Mouse (Mus musculus) gastrocnemius, adult 8-10 months (tissue): ENCODE results near the gene Atp5d. TPM values are rescaled to one million over a fixed set of nuclear protein-coding genes. Genes with fewer than 3 reads are reported as not detected.

Experiments
- DNase-seq, 2 experiments: peaks; one replicate each; pipeline ENCODE4 v3.0.0; 2022; ENCODE audit warnings: low spot score in 2 of 2
- total RNA-seq, 4 experiments: library from RNA; stranded (reverse); gene quantifications; 2 replicates each; pipeline ENCODE4 v1.2.4; 2022

The Atp5d gene
- total RNA-seq, 4 experiments from 2014 or later, result 525 to 571 (median 544) TPM

DNA sequence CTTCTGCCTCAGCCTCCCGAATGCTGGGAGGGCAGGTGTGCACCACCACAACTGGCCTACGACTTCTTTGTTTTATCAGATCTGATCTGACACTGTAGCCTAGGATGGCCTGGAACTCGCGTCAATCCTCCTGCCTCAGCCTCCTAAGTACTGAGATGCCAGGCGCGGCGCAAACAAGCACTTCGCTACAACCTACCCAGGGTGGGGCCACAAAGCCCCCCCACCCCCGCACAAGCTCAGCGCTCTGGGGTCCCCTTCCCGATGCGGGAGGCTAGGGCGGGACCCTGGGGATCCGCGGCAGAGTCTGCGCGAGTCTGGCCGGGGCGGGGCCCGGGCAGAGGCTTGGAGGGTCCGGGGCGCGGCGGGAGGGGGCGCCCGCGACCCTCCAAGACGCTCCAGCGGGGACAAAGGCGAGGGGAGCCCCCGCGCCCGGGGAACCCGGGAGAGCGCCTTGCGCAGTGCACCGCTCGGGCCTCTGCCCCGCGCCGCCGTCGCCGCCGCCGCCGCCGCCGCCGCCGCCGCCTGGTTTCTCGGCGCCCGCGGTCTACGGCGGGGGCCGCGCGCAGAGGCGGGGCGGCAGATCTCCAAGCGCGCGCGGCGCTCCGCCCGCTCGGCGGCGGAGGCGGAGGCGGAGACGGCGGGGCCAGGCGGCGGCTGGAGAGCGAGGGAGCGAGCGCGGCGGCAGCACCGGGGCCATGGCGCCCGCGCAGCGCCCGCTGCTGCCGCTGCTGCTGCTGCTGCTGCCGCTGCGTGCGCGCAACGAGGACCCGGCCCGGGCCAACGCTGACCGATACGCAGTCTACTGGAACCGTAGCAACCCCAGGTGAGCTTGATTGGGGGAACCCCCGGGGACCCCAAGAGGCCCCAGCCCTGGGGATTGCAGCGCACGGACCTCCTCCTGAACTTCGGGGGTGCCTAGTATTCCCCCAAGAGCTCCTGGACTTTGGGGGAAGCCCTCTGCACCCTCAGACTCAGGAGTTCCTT is 40.9 kb downstream of the Atp5d start, which contains the start of gene Efna2:
Gene Efna2, plus strand, starts transcription at position 415 of the 984 bp plus-strand sequence.
- DNase-seq, result no peak

DNA sequence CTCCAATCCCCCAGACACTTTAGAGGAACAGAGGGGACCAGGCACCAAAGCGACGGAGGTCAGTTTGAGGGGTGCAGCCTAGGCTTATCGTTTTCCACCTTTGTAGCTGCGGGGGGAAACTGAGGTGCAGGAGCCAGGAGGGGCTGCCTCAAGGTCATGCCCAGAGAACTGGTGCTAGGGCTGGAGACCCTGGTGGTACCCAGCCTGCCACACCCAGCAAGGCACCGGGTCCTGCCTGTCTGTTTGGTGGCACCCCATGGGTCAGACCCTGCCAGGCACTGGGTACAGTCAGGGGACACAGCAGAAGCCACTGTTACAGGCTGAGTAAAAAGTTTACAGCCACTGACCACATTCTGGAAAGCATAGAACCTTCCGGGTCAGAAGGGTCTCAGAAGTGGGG is 41.9 kb downstream of the Atp5d start:
- DNase-seq, result no peak

DNA sequence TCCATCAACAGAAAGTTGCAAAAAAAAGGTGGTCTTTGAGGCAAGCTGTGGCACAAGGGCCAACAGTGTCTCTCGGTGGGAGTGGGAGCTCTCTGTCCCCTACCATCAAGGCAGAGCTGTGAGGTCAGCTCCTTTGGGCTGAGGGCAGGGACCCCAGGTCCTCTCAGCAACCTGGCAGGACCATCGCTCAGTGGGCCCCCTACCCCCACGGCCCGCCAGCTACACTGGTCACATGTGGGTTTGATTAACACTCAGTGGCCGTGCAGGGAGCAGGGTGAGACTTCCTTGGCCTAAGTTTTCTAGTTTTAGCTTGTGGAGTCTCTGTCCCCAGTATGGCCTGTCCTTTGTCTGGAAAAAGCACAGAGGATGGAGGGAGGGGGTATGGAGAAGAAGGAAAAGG is 42.4 kb downstream of the Atp5d start:
- DNase-seq, result no peak

DNA sequence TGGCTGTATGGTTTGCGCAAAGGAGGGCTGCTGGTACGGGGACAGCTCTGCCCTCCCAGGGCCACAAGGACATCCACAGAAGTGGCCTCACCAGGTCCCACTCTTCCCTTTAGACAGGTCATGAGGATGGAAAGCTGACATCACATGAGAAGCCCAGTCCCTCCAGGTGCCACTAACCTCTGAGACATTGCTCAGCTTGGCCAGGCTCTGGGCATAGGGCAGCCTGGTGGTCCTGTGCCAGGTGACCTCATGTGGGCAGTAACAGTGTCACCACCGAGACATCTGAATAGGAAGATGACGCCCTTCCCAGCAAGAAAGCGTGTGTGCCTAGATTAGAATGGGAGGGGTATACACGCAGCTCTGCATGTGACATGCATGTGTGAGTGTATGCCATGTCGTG is 44.1 kb downstream of the Atp5d start:
- DNase-seq, result no peak

DNA sequence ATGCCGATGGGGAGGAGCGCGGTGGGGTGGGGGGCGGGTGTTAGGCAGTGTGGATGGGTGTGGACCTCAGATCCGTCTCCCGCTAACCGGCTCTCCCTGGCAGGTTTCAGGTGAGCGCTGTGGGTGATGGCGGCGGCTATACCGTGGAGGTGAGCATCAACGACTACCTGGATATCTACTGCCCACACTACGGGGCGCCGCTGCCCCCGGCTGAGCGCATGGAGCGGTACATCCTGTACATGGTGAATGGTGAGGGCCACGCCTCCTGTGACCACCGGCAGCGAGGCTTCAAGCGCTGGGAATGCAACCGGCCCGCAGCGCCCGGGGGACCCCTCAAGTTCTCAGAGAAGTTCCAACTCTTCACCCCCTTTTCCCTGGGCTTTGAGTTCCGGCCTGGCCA is 48.2 kb downstream of the Atp5d start:
- no peak for DNase-seq

DNA sequence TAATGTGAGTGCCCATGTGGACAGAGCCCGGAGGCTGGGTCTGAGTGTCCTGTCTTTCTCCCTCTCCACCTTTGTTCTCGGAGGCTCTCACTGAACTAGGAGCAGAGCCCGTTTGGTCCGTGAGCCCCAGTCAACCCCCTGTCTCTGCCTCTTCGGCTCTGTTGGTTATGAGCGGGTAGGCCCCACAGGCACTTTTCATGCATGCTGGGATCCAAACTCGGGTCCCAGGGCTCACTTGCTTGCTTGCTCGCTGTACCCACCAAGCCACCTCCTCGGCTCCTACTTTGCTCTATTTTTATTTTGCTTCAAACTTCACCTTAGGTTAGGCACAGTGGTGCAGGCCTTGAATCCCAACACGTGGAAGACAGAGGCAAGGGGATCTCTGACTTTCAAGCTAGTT is 49.3 kb downstream of the Atp5d start:
- no peak for DNase-seq

DNA sequence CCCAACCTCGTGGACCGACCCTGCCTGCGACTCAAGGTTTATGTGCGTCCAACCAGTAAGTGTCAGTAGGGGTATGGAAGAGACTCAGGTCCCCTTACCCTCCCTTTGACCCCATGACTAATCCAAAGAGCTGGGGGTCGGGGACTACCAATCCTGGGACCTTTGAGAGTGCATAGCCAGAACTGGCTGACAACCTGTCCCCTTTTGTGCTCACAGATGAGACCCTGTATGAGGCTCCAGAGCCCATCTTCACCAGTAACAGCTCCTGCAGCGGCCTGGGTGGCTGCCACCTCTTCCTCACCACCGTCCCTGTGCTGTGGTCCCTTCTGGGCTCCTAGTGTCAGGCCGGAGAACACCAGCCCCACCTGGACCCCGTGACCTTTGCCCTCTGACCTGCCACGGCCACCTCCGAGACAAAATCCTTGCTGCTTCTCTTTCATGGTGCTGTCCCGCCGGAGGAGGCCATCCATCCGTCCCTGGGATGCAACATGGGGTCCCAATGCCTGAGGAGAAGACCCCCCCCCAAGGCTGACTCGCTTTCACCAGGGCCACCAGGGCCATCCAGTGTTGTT is 50.1 kb downstream of the Atp5d start:
- DNase-seq, result no peak

DNA sequence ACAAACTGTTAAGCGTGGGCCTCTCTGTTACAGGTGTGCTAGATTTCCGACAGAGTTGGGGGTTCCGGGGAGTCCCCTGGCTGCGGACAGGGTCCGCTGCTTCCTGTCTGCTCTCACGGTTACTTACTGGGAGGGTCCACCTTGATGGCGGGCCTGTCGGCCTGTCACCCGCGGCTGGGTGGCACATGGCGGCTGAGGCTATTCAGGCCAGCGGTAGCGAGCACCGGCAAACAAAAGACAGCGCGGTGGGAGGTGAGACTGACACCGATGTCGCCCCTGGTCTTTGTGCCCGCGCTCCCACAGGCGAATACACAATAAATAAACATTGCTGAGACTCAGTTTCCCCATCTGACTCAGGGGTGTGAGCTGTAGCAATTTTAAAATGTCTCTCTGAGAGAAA is 51.6 kb downstream of the Atp5d start:
- no peak for DNase-seq

DNA sequence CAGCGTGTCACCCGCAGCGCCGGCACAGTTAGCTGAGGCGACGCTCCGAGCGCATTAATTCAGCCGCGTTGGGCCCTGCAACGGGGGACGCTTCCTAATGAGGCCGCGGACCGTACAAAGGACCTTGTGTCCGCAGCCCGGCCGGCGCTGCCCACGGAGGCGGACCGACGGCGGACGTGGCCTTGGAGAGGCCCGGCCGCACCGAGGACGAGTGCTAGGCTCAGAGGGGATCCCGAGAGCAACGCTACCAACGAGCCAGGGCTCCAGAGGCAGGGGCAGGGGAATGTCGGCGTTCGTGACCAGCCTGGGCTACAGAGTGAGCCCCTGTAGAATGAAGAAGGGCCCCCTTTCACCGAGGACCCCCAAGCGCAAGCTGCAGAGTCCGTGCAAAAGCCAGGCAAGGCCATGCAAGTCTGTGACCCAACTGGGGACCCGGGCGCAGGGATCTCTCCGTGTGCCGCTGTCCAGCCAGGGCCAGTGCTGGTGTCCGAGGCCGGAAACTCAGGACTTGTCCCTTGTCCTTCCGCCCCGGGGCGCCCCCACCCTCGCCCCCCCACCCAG is 52.1 kb downstream of the Atp5d start:
- DNase-seq, result no peak

DNA sequence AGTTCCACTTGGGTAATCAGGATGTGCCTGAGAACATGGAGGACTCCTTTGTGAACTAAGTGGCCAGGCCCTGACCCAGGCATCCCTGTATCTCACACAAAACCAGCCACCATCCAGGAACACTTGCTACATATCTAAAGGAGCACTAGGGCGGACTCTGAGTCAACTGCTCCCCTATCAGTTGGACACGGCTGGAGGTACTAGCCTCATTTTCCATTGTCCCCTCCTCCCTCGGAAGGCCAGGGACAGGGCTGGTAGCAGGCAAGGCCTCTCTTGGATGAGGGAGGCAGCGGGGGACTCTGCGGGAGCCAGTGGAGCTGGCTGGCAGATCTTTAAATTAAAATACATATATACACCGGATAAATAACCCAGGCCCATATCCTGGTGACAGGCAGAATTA is 55.5 kb downstream of the Atp5d start:
- DNase-seq, result no peak

DNA sequence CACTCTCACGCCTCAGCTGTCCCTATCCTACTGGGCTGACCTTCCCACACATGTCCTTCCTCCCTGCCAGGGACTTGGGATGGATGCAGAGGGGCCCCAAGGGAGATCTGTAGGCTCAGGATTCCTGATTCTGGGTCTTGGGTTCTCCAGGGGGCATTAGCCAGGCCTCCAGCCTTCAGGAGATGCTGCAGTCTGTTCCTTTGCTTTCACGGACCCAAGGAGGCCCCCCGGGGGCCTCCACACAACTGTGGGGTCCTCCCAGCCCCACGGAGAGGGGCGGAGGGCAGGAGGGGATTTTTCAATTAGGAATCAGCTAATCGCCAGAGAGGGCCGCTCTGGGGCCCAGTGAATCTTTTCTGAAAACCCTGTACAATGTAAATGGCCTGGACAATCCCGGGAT is 56.0 kb downstream of the Atp5d start:
- no peak for DNase-seq

Other genes with a start within 250 kb of the Atp5d start
- 100 to 1,000 TPM in 1 of 4 experiments, 10 to 100 TPM in 3; 10.7 to 257 (median 39.5) TPM for gene Cfd, start 247.8 kb upstream of the Atp5d start, total RNA-seq
- 10 to 100 TPM; 30.8 to 37.1 (median 32.9) TPM for gene Med16, start 229.7 kb upstream of the Atp5d start, total RNA-seq
- gene Gm26602, start 227.8 kb upstream of the Atp5d start, total RNA-seq, result not detected
- gene Kiss1r, start 221.7 kb upstream of the Atp5d start, total RNA-seq, result under 1 TPM; 0.13 to 0.36 (median 0.22) TPM
- 100 to 1,000 TPM; 124 to 137 (median 129) TPM for gene R3hdm4, start 217.4 kb upstream of the Atp5d start, total RNA-seq
- gene Arid3a, start 211.6 kb upstream of the Atp5d start, total RNA-seq, result 1 to 10 TPM; 1.5 to 2.3 (median 2.1) TPM
- gene Wdr18, start 178.5 kb upstream of the Atp5d start, total RNA-seq, result 10 to 100 TPM; 20.1 to 26.7 (median 23.0) TPM
- under 1 TPM; 0.13 to 0.52 (median 0.36) TPM for gene Grin3b, start 167.9 kb upstream of the Atp5d start, total RNA-seq
- 10 to 100 TPM; 67.9 to 81.4 (median 74.4) TPM for gene Tmem259, start 154.3 kb upstream of the Atp5d start, total RNA-seq
- gene Cnn2, start 150.0 kb upstream of the Atp5d start, total RNA-seq, result 1 to 10 TPM; 2.7 to 5.3 (median 4.3) TPM
- gene Abca7, start 142.1 kb upstream of the Atp5d start, total RNA-seq, result 1 to 10 TPM; 7.3 to 8.6 (median 8.1) TPM
- gene Arhgap45, start 122.0 kb upstream of the Atp5d start, total RNA-seq, result 1 to 10 TPM in 2 of 4 experiments, under 1 TPM in 2; 0.48 to 1.3 (median 0.84) TPM
- gene Polr2e, start 98.8 kb upstream of the Atp5d start, total RNA-seq, result 10 to 100 TPM; 38.3 to 47.6 (median 39.7) TPM
- 100 to 1,000 TPM; 510 to 613 (median 541) TPM for gene Gpx4, start 91.5 kb upstream of the Atp5d start, total RNA-seq
- gene Sbno2, start 33.1 kb upstream of the Atp5d start, total RNA-seq, result 1 to 10 TPM; 4.8 to 5.7 (median 5.3) TPM
- 100 to 1,000 TPM; 157 to 173 (median 162) TPM for gene Stk11, start 22.8 kb upstream of the Atp5d start, total RNA-seq
- gene Cbarp, start 2.2 kb downstream of the Atp5d start, total RNA-seq, result 1 to 10 TPM; 1.9 to 4.0 (median 2.9) TPM
- 10 to 100 TPM; 20.8 to 36.0 (median 29.5) TPM for gene Midn, start 9.6 kb downstream of the Atp5d start, total RNA-seq
- 10 to 100 TPM; 23.4 to 49.1 (median 31.4) TPM for gene Cirbp, start 27.4 kb downstream of the Atp5d start, total RNA-seq
- 1 to 10 TPM; 4.3 to 7.8 (median 6.9) TPM for gene 1600002K03Rik, start 34.3 kb downstream of the Atp5d start, total RNA-seq
- gene Efna2, start 40.9 kb downstream of the Atp5d start, total RNA-seq, result under 1 TPM; 0.19 to 0.48 (median 0.36) TPM
- gene Mum1, start 87.8 kb downstream of the Atp5d start, total RNA-seq, result 10 to 100 TPM; 12.7 to 16.9 (median 15.2) TPM
- gene Ndufs7, start 110.5 kb downstream of the Atp5d start, total RNA-seq, result 100 to 1,000 TPM; 576 to 623 (median 605) TPM
- 10 to 100 TPM; 19.5 to 33.6 (median 33.4) TPM for gene Gamt, start 122.4 kb downstream of the Atp5d start, total RNA-seq
- gene Dazap1, start 122.9 kb downstream of the Atp5d start, total RNA-seq, result 10 to 100 TPM; 31.8 to 38.5 (median 34.6) TPM
- 100 to 1,000 TPM; 626 to 776 (median 688) TPM for gene Rps15, start 153.8 kb downstream of the Atp5d start, total RNA-seq
- under 1 TPM; 0.24 to 0.54 (median 0.31) TPM for gene Apc2, start 157.3 kb downstream of the Atp5d start, total RNA-seq
- 1 to 10 TPM; 5.4 to 8.9 (median 6.6) TPM for gene 2310011J03Rik, start 181.9 kb downstream of the Atp5d start, total RNA-seq
- 1 to 10 TPM in 1 of 4 experiments, under 1 TPM in 3; 0.67 to 1.1 (median 0.91) TPM for gene Pcsk4, start 190.9 kb downstream of the Atp5d start, total RNA-seq
- gene Reep6, start 191.3 kb downstream of the Atp5d start, total RNA-seq, result 1 to 10 TPM; 2.6 to 4.0 (median 3.2) TPM
- gene Adamtsl5, start 209.8 kb downstream of the Atp5d start, total RNA-seq, result 10 to 100 TPM; 22.6 to 30.4 (median 26.9) TPM
- under 1 TPM in 2 of 4 experiments, not detected in 2; 0.27 to 0.36 TPM for gene Plk5, start 217.8 kb downstream of the Atp5d start, total RNA-seq
- 1 to 10 TPM; 4.2 to 6.3 (median 4.7) TPM for gene Mex3d, start 249.0 kb downstream of the Atp5d start, total RNA-seq